Mouse (Mus musculus): ENCODE data around the gene Tbx6. TPM values are rescaled to one million over a fixed set of nuclear protein-coding genes. Genes with fewer than 3 reads are reported as not detected.

Tbx6 gene
- total RNA-seq (2023) = 11.5 TPM

GRCm38 (mm10) chr7:126780971-126781635 lies at the start of gene Tbx6:
TSS of gene Tbx6 (plus strand) at chr7:126781483.

DNA sequence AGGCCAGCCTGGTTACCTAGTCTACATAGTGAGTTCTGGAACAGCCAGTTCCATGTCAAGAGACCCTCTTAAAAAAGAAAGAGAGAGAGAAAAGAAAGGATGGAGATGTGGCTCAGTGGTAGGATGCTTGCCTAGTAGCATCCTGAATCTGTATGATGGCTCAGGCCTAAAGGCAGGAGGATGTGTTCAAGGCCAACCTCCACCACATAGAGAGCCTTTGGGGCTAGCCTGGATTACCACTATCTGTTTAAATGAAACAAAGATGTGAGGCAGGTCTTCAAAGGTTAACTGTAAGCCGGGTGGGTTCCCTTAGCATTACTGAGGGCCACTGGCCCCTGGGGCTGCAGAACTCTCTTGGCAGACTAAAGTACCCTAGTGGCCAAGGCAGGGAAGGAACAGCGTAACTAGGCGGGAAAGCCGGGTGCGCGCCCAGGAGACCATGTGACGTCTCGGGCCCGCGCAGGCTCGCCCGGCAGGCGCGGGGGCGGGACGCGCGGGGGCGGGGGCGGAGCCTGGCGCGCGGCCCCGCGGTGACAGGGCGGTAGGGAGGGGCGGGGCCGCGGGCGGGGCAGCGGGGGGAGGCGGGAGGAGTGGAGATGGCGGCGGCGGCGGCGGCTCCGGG lies 22.1 kb upstream of the Tbx6 start, which contains the start of gene Mapk3:
Gene Mapk3, plus strand, starts transcription at position 552 of the 622 bp plus-strand sequence.

DNA sequence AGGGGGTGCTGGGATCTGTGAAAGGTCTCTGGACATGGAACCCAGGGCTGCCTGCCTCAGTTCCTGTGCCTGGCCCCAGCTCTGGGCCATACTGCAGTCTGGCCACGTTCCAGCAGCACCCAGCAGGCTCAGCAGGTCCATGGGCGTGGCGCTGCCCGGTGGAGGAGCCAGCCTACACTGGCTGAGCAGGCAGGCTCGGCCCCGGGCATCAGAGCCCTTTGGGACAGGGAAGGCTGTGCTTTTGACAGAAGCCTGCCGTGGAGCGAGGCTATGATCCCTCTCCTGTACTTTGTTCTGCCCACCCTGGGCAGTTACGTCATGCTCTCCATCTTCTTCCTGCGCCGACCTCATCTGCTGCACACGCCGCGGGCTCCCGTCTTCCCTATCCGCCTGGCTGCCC lies 15.1 kb upstream of the Tbx6 start, which contains the start of gene Gdpd3:
Gene Gdpd3, plus strand, starts transcription at position 134 of the 400 bp plus-strand sequence.

GRCm38 (mm10) chr7:126776598-126777057 lies 4.7 kb upstream of the Tbx6 start, which contains the start of gene Ypel3:
TSS of gene Ypel3 (plus strand) at chr7:126776955.

GRCm38 (mm10) chr7:126791851-126792720 lies 10.8 kb downstream of the Tbx6 start, which contains the start of gene Ppp4c:
TSS of gene Ppp4c (minus strand) at chr7:126792496.

GRCm38 (mm10) chr7:126797411-126798126 lies 16.3 kb downstream of the Tbx6 start, which contains the start of gene Fam57b:
TSS of gene Fam57b (plus strand) at chr7:126797668.

GRCm38 (mm10) chr7:126831539-126831938 lies 50.3 kb downstream of the Tbx6 start, which contains the start of gene 4930451I11Rik:
TSS of gene 4930451I11Rik (minus strand) at chr7:126831639.

Other genes starting within 250 kb of the Tbx6 start
- gene Eif3c, start 215.1 kb upstream of the Tbx6 start, total RNA-seq (2023) = 131 TPM
- gene Apobr, start 196.5 kb upstream of the Tbx6 start, total RNA-seq (2023) = 6.9 TPM
- gene Cln3, start 195.7 kb upstream of the Tbx6 start, total RNA-seq (2023) = 108 TPM
- not detected for gene Il27, start 186.5 kb upstream of the Tbx6 start, total RNA-seq (2023)
- 1.3 TPM for gene Nupr1, start 150.6 kb upstream of the Tbx6 start, total RNA-seq (2023)
- 70.0 TPM for gene Sgf29, start 132.2 kb upstream of the Tbx6 start, total RNA-seq (2023)
- gene Sult1a1, start 105.1 kb upstream of the Tbx6 start, total RNA-seq (2023) = 0.44 TPM
- 186 TPM for gene Bola2, start 86.1 kb upstream of the Tbx6 start, total RNA-seq (2023)
- gene Slx1b, start 85.7 kb upstream of the Tbx6 start, total RNA-seq (2023) = 10.8 TPM
- 1,350 TPM for gene Coro1a, start 73.7 kb upstream of the Tbx6 start, total RNA-seq (2023)
- 47.4 TPM for gene Mapk3, start 21.9 kb upstream of the Tbx6 start, total RNA-seq (2023)
- 5.8 TPM for gene Gdpd3, start 15.1 kb upstream of the Tbx6 start, total RNA-seq (2023)
- gene Ypel3, start 4.5 kb upstream of the Tbx6 start, total RNA-seq (2023) = 256 TPM
- 252 TPM for gene Ppp4c, start 11.0 kb downstream of the Tbx6 start, total RNA-seq (2023)
- gene Fam57b, start 16.2 kb downstream of the Tbx6 start, total RNA-seq (2023) = not detected
- not detected for gene 4930451I11Rik, start 50.2 kb downstream of the Tbx6 start, total RNA-seq (2023)
- not detected for gene Doc2a, start 65.9 kb downstream of the Tbx6 start, total RNA-seq (2023)
- gene Hirip3, start 80.5 kb downstream of the Tbx6 start, total RNA-seq (2023) = 19.3 TPM
- gene Ino80e, start 80.9 kb downstream of the Tbx6 start, total RNA-seq (2023) = 63.0 TPM
- 94.6 TPM for gene Taok2, start 103.2 kb downstream of the Tbx6 start, total RNA-seq (2023)
- 36.1 TPM for gene Tmem219, start 141.4 kb downstream of the Tbx6 start, total RNA-seq (2023)
- gene Kctd13, start 147.4 kb downstream of the Tbx6 start, total RNA-seq (2023) = 39.6 TPM
- gene Asphd1, start 168.1 kb downstream of the Tbx6 start, total RNA-seq (2023) = not detected
- gene Sez6l2, start 169.1 kb downstream of the Tbx6 start, total RNA-seq (2023) = 9.2 TPM
- gene Cdipt, start 194.4 kb downstream of the Tbx6 start, total RNA-seq (2023) = 154 TPM
- not detected for gene Cdiptos, start 194.6 kb downstream of the Tbx6 start, total RNA-seq (2023)
- 39.4 TPM for gene Mvp, start 233.1 kb downstream of the Tbx6 start, total RNA-seq (2023)
- gene Pagr1b, start 235.0 kb downstream of the Tbx6 start, total RNA-seq (2023) = not detected
- 27.0 TPM for gene Pagr1a, start 235.9 kb downstream of the Tbx6 start, total RNA-seq (2023)
- gene Gm42742, start 239.6 kb downstream of the Tbx6 start, total RNA-seq (2023) = 35.1 TPM
- 5.5 TPM for gene Prrt2, start 239.7 kb downstream of the Tbx6 start, total RNA-seq (2023)
- 228 TPM for gene Maz, start 245.6 kb downstream of the Tbx6 start, total RNA-seq (2023)

Data from CD4-positive naive resting alpha-beta T cell, adult 57 days (primary cell).